Mouse (Mus musculus) layer of hippocampus, adult 9-11 months (tissue): ENCODE measurements at regions not wholly inside any gene's neighbourhood (a gene's known extent, or its start where the extent isn't known, plus 50 kb on each side); places are given as distances from the start of the nearest gene placed in this dataset.

Source experiments
- DNase-seq: peaks from one replicate; pipeline ENCODE4 v3.0.0; 2022

GRCm38 (mm10) chr15:88214286-88214685, 385.8 kb upstream of the Zdhhc25 start:
- DNase-seq = no peak

GRCm38 (mm10) chr15:88229456-88229855, 370.6 kb upstream of the Zdhhc25 start:
- no peak for DNase-seq

- peak; percentile 68 for DNase-seq
Observed at GRCm38 (mm10) chr15:88244606-88245005, 355.5 kb upstream of the Zdhhc25 start.

GRCm38 (mm10) chr15:88245496-88246246, 354.4 kb upstream of the Zdhhc25 start:
- DNase-seq = no peak

- DNase-seq = peak; percentile 81
Observed at GRCm38 (mm10) chr15:88247974-88248625, 352.0 kb upstream of the Zdhhc25 start.

GRCm38 (mm10) chr15:88288051-88288450, 312.1 kb upstream of the Zdhhc25 start:
- DNase-seq = no peak

GRCm38 (mm10) chr15:88288696-88289095, 311.4 kb upstream of the Zdhhc25 start:
- DNase-seq = no peak

- DNase-seq = peak; percentile 21
Observed at GRCm38 (mm10) chr15:88290740-88291363, 309.2 kb upstream of the Zdhhc25 start.

GRCm38 (mm10) chr15:88299061-88299460, 301.0 kb upstream of the Zdhhc25 start:
- DNase-seq = no peak

- DNase-seq = no peak
Observed at GRCm38 (mm10) chr15:88311158-88311557, 288.9 kb upstream of the Zdhhc25 start.

- DNase-seq = peak; percentile 52
Observed at GRCm38 (mm10) chr15:88314810-88315459, 285.2 kb upstream of the Zdhhc25 start.

GRCm38 (mm10) chr15:88318048-88318447, 282.1 kb upstream of the Zdhhc25 start:
- DNase-seq = peak; percentile 9

GRCm38 (mm10) chr15:88319527-88319926, 280.6 kb upstream of the Zdhhc25 start:
- DNase-seq = no peak

GRCm38 (mm10) chr15:88323584-88324375, 276.3 kb upstream of the Zdhhc25 start:
- no peak for DNase-seq

GRCm38 (mm10) chr15:88325108-88325507, 275.0 kb upstream of the Zdhhc25 start:
- DNase-seq = no peak

GRCm38 (mm10) chr15:88353206-88353605, 246.9 kb upstream of the Zdhhc25 start:
- DNase-seq = no peak

GRCm38 (mm10) chr15:88360375-88361035, 239.6 kb upstream of the Zdhhc25 start:
- DNase-seq = no peak

GRCm38 (mm10) chr15:88361351-88361750, 238.8 kb upstream of the Zdhhc25 start:
- DNase-seq = no peak

GRCm38 (mm10) chr15:88362966-88363365, 237.1 kb upstream of the Zdhhc25 start:
- DNase-seq = no peak

- DNase-seq = no peak
Observed at GRCm38 (mm10) chr15:88370366-88370765, 229.7 kb upstream of the Zdhhc25 start.

- no peak for DNase-seq
Observed at GRCm38 (mm10) chr15:88372039-88372438, 228.1 kb upstream of the Zdhhc25 start.

GRCm38 (mm10) chr15:88373923-88374322, 226.2 kb upstream of the Zdhhc25 start:
- DNase-seq = no peak
